Comparison of ENCODE assay signal across 8 mouse cellular contexts in the genomic region with DNA sequence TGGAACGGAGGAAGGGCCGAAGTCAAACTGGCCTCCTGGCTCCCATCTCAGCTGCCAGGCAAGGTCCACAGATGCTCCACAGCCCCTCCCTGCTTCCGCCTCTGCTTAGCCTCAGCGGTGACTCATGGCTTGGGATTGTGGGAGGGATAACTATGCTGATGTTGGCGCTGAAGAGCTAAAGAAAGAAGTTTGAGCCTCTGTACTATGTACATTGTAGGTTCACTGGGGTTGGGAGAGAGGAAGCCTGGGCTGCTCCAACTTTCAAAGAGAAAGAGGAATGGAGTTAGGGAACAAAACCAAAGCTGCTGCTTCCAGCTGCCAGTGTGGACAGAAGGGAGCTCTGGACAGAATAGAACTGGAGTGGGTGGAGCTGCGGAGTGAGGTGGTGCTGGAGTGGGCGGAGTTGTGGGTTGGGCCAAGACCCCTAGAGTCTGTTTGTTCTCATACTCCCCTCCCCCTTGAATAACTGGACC. TPM values are rescaled to one million over a fixed set of nuclear protein-coding genes. Genes with fewer than 3 reads are reported as not detected.
DNase-seq lines count a peak whose midpoint lies in the region; ATAC-seq lines count a peak whose summit lies in the region.

No protein-coding gene starts in this region.

- 27% methylated on average over 7 of the region's 7 CpGs for WGBS in forebrain, embryonic 14.5 days
- WGBS in hindbrain, embryonic 16.5 days: 43% methylated on average over 7 of the region's 7 CpGs
- 17% methylated on average over 7 of the region's 7 CpGs for WGBS in lung, embryonic 15.5 days

- peak; percentile 37 for DNase-seq in right cerebral cortex, postnatal 14 days
- no peak for DNase-seq in right cerebral cortex, postnatal 4 days
- no peak for DNase-seq in forebrain, embryonic 14.5 days (ENCODE audit: low spot score)
- DNase-seq in urinary bladder, postnatal 4 days (ENCODE audit: low spot score in 2 of 2): peak; percentile 56 to 73
- no peak for DNase-seq in layer of hippocampus, adult 11-12 months (ENCODE audit: low spot score)

- no peak overlapping the region for H3K9ac ChIP-seq in forebrain, embryonic 14.5 days (ENCODE audit: low read length)
- H3K9ac ChIP-seq in hindbrain, embryonic 16.5 days (ENCODE audit: low read depth, low read length): no peak overlapping the region
- H3K9ac ChIP-seq in lung, embryonic 15.5 days: no peak overlapping the region

- H3K27me3 ChIP-seq in forebrain, embryonic 14.5 days (replicated peaks; ENCODE audit: control insufficient read depth, insufficient read depth, low read length): no peaks in the 10 kb centered on the region
- H3K27me3 ChIP-seq in hindbrain, embryonic 16.5 days (replicated peaks; ENCODE audit: control insufficient read depth, insufficient read depth, low read length): peaks cover 2% of the 10 kb centered on the region; the same call in 1 of the 2 replicates
- no peaks in the 10 kb centered on the region for H3K27me3 ChIP-seq in lung, embryonic 15.5 days

- H3K4me2 ChIP-seq in forebrain, embryonic 14.5 days (ENCODE audit: low read length): no peak overlapping the region
- H3K4me2 ChIP-seq in hindbrain, embryonic 16.5 days (ENCODE audit: low read length): no peak overlapping the region
- peak overlapping the region; percentile 41 for H3K4me2 ChIP-seq in lung, embryonic 15.5 days

- no peaks in the 10 kb centered on the region for H3K36me3 ChIP-seq in forebrain, embryonic 14.5 days (ENCODE audit: control insufficient read depth, insufficient read depth, low read length)
- H3K36me3 ChIP-seq in hindbrain, embryonic 16.5 days (ENCODE audit: control insufficient read depth, insufficient read depth, low read length): no peaks in the 10 kb centered on the region
- no peaks in the 10 kb centered on the region for H3K36me3 ChIP-seq in lung, embryonic 15.5 days

- H3K27ac ChIP-seq in forebrain, embryonic 14.5 days (ENCODE audit: low read depth, low read length): no peak overlapping the region
- H3K27ac ChIP-seq in hindbrain, embryonic 16.5 days (ENCODE audit: low read depth, low read length): no peak overlapping the region
- H3K27ac ChIP-seq in lung, embryonic 15.5 days: peak overlapping the region; percentile 71

- ATAC-seq in forebrain, embryonic 14.5 days: peak; percentile 55; the same call in 1 of the 2 replicates
- peak; percentile 60; the same call in 1 of the 2 replicates for ATAC-seq in hindbrain, embryonic 16.5 days
- peak; percentile 86 for ATAC-seq in lung, embryonic 15.5 days (ENCODE audit: borderline replicate concordance, extremely low read depth, low FRiP score, low TSS enrichment)
- ATAC-seq in megakaryocyte-erythroid progenitor cell, adult 5-6 weeks (replicated peaks; ENCODE audit: low FRiP score, low TSS enrichment, poor library complexity, severe bottlenecking): no peak

- H3K4me3 ChIP-seq in forebrain, embryonic 14.5 days (ENCODE audit: low read depth, low read length): no peak overlapping the region
- no peak overlapping the region for H3K4me3 ChIP-seq in hindbrain, embryonic 16.5 days (ENCODE audit: low read length)
- H3K4me3 ChIP-seq in lung, embryonic 15.5 days: no peak overlapping the region

- 0 out of 2 replicates have a peak, but pooled peaks cover 2% of the 10 kb centered on the region for H3K4me1 ChIP-seq in forebrain, embryonic 14.5 days (ENCODE audit: control insufficient read depth, insufficient read depth, low read length)
- no peaks in the 10 kb centered on the region for H3K4me1 ChIP-seq in hindbrain, embryonic 16.5 days (ENCODE audit: control insufficient read depth, insufficient read depth, low read depth, low read length)
- peaks cover 10% of the 10 kb centered on the region for H3K4me1 ChIP-seq in lung, embryonic 15.5 days

- H3K9me3 ChIP-seq in forebrain, embryonic 14.5 days (replicated peaks; ENCODE audit: control insufficient read depth, low read length): no peaks in the 10 kb centered on the region
- H3K9me3 ChIP-seq in hindbrain, embryonic 16.5 days (ENCODE audit: control insufficient read depth, low read length): no peaks in the 10 kb centered on the region
- H3K9me3 ChIP-seq in lung, embryonic 15.5 days: no peaks in the 10 kb centered on the region

RNA-seq across cellular contexts. Expression of a gene that starts 7.7 kb away (rescaled TPM):
- 1.9 and 2.6 TPM in 2 replicates for polyA plus RNA-seq in forebrain, embryonic 14.5 days (2014; fragmentation: Nextera tagmentation; extraction: Ambion mirVana)
- polyA plus RNA-seq in hindbrain, embryonic 16.5 days (2015; fragmentation: Nextera tagmentation; extraction: Ambion mirVana): 4.9 and 5.6 TPM in 2 replicates
- 0.21 and 0.42 TPM in 2 replicates for polyA plus RNA-seq in lung, embryonic 15.5 days (2015; fragmentation: Nextera tagmentation; extraction: Ambion mirVana)
- total RNA-seq in megakaryocyte-erythroid progenitor cell, adult 5-6 weeks (2014; fragmentation: Nextera tagmentation): not detected in 2 replicates
- not detected in 2 replicates for total RNA-seq in megakaryocyte-erythroid progenitor cell, adult 5-6 weeks (2017)

Comparison
In these comparisons a context has a peak if more than half of its experiments do, and no peak if none do; other contexts are left out.
1. DNase-seq: peak in right cerebral cortex, postnatal 14 days (single experiment) and urinary bladder, postnatal 4 days (2 of 2); none in right cerebral cortex, postnatal 4 days (single experiment), forebrain, embryonic 14.5 days (single experiment) and layer of hippocampus, adult 11-12 months (single experiment).